Mouse (Mus musculus) thymus, adult 18-20 months (tissue): ENCODE results near the gene Hnrnpul2.
"Not testable (repeated sequence)": the region's sequence is repeated elsewhere in the genome, so short reads cannot be mapped to it uniquely, and the experiment has no call there.

Source experiments
- DNase-seq, 2 experiments: peaks; one replicate each; pipeline ENCODE4 v3.0.0; 2022; ENCODE audit warnings: mixed read lengths in 2 of 2

The Hnrnpul2 gene

DNA sequence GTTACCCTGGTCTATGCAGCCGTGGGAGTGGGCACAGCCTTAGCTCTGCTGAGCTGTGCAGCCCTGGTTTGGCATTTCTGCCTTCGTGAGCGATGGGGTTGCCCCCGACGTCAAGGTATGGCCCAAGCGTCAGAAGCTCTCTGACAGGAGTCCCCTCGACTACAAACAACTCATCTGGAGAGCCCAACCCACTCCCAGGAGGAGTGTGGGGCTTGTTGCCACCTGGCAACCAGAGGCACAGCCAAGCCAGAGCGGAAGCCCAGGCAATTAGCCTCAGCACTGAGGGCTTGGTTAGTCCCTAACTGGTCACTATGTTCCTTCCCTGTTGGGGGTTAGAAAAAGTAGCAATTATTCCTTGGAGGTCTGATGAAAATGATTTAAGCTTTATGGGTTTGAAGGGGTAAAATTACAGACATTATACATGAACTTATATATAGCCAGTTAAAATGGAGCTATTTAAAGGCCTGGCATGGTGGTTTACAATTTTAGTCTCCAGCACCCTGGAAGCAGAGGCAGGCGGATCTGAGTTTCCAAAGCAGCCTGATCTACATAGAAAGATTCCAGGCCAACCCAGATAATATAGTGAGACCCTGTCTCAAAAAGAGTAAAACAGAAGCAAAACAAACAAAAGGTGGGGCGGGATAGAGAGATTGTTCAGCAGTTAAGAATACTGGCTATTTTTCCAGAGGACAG, 32.6 kb downstream of the Hnrnpul2 start:
- no peak for DNase-seq

DNA sequence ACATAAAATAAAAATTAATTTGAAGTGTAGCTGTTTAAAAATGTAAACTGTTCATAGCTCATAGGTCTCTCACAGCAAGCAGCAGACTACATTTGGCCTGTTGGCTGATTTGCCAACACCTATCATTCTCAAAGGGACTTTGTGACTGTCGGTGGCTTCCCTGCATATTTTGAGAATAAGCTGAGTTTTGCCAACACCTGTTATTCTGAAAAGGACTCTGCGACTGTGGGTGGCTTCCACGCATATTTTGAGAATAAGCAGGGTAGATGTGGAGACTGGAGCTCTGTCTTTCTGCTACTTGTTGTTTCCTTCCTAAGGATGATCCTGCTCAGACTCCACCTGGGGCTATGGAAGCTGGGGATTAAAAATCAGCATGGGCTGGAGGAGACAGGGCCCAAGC, 33.3 kb downstream of the Hnrnpul2 start:
- DNase-seq: no peak

DNA sequence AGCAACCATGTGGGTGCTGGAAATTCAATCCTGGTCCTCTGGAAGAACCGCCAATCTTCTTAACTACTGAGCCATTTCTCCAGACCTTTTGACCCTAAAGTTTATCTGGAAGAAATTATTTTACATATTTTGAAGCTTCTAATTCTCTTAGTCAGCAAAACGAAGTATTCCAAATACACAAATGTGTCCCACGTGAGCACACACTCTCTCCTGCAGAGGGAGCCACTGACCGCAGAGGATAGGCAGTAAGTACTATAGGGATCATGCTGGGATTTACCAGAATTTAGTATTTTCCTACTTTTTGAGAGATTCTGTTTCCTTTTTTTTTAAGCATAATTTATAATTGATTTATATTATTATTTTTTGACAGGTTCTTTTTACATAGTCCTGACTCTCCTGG, 37.9 kb downstream of the Hnrnpul2 start:
- no peak for DNase-seq

DNA sequence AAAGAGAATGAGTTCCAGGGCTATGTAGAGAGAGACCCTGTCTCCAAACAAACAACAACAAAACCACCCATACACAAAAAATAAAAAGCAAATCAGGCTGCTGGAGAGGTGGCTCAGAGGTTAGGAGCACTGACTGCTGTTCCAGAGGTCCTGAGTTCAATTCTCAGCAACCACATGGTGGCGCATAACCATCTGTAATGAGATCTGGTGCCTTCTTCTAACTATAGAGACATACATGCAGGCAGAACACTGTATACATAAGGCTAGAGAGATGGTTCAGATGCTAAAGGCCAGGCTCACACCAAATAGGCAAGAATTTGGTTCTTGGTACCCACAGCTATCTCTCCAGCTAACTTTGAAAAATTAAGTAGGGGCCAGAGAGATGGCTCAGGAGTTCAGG, 39.2 kb downstream of the Hnrnpul2 start:
- DNase-seq: peak; percentile 13 to 28

DNA sequence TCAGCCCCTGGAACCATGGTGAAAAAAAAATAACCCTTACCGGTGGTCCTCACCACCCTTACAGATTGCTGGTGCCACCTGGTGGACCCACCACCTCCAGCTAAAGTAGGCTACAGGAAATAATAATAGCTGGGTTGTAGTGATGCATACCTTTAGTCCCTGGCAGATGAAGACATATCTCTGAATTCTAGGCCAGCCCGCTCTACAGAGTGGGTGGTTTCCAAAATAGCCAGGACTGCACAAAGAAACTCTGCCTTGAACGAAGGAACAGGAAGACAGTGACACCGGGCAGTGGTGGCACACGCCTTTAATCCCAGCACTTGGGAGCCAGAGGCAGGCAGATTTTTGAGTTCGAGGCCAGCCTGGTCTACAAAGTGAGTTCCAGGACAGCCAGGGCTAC, 44.5 kb downstream of the Hnrnpul2 start:
- no peak for DNase-seq

DNA sequence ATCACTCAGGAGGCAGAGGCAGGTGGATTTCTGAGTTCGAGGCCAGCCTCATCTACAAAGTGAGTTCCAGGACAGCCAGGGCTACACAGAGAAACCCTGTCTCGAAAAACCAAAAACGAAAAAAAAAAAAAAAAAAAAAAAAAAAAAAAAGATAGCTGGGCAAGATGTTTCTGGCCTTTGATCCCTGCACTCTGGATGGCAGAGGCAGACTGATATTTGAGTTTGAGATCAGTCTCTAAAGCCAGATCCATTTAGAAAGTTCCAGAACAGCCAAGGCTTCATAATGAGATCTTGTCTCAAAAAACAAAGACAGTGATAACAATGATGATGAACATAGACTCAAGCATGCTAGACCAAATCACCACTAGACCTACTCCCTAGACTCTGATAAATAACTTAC, 50.6 kb downstream of the Hnrnpul2 start:
- DNase-seq: not testable (repeated sequence)

DNA sequence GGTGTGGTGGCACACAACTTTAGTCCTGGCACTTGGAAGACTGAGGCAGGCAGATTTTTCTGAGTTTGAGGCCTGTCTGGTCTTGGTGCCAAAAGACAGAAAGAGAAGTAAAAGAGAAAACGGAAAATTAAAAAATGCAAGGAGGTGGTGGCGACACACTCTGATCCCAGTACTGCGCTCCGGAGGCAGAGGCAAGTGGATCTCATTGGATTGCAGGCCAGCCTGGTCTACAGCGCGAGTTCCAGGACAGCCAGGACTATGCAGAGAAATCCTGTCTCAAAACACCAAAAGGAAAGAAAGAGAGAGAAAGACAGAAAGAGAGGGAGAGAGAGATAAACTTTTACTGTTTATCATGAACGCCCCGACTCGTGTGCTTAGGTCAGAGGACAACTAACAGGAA, 51.0 kb downstream of the Hnrnpul2 start:
- DNase-seq: no peak

DNA sequence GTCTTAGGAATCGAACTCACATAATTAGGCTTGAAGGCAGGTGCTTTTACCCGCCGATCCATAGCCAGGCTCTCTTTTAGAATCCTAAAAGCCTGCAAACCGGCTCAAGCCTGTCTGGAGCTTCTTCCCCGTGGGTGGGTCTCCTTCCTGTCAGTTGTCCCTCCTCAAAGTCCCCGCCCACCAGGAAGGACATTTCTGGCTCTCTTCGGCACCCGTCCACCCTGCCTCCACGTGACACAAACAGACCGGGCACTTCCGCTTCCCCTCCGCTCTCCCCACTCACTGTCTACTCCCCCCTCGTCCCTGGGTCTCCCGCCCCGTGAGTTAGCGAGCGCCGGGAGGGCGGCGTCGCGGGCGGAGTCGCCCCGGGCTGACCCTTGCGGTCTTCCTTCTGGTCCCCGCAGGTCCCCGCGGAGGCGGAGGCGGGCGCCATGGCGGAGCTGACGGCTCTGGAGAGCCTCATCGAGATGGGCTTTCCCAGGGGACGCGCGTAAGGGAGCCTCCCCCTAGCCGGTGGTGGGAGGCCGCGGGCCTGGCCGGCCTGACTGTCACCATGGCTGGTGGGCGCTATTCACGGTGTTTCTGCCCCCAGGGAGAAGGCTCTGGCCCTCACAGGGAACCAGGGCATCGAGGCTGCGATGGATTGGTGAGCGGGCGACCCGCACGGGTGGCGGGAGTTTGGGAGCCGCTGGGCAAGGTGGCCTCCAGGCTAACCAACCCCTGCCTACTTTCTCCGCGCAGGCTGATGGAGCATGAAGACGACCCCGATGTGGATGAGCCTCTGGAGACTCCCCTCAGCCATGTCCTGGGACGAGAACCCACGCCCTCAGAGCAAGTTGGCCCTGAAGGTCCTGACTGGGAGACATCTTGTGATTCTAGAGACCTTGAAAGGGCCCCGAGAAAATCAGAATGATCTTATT, 51.7 kb downstream of the Hnrnpul2 start, which contains the start of gene Ubxn1:
Gene Ubxn1 (plus strand): TSS at position 230 of the 920 bp plus-strand sequence.
- DNase-seq: peak; percentile 97 to 98

DNA sequence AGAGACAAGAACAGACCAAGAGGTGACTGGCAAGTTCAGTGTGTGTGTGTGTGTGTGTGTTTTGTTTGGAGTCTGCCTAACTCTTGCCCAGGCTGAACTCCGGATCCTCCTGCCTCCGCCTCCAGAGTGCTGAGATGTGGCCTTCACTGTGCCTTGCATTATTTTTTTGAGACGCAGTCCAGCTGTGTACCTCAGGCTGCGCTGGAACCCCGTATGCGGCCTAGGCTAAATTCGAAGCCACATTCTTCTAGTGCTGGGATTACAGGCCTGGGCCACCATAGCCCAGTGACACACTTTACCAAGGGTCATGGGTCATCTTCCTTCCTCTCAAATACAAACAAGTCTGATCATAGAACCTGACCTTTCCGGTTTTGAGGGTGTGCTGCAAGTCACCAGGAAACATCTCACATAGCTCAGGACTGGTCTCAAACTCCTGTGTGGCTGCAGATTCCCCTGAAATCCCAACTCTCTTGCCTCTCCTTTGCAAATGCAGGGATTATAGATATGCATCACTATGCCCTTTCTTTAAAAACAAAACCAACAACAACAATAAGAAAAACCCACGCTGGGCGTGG, 52.5 kb downstream of the Hnrnpul2 start:
- DNase-seq: no peak

DNA sequence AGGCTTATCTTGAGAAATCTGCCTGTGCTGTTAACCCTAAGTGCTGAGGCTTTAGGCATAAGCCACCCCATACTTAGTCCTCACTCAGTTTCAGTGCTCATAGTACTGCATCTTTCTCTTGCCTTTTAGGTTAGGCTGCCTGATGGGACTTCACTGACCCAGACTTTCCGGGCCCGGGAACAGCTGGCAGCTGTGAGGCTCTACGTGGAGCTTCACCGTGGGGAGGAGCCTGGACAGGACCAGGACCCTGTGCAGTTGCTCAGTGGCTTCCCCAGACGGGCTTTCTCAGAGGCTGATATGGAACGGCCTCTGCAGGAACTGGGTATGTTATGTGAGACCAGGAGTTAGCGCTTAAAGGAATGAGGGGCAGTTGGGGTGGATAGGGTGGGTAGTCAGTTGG, 55.2 kb downstream of the Hnrnpul2 start:
- DNase-seq: no peak

DNA sequence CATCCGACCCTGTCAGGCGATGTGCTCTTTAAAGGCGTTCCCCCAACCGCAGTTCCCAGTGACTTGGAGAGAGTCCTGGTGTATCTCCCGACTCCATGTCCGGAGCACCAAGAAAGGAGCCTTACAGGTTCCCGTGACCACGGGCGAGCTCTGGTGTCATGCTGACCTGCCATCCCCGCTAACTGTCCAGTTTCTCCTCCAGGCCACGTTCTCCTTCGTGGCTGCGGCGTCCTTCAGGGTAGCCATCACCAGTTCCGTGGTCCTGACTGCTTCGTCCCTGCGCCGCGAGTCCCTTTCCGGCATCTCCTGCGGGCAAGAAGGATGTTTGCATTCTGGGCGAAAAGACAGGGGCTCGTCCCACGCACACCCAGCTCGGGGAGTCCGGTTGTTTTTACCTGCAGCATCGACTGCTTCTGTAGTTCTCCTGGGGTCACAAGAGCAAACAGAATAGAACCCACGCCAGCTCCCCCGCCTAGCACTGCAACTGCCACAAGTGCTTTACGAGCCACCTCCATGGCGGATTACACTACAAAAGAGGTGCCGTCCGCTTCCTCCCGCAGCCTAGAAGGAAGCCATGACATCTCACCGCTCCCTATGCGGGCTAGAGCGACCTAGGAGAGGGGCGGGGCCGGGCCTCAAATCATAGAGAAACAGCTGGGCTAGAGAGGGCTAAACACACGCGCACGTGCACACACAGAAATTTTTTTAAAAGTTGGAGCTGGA, 60.7 kb downstream of the Hnrnpul2 start, which contains the start of gene Uqcc3:
Gene Uqcc3 (minus strand): TSS at position 613 of the 723 bp plus-strand sequence.
- peak; percentile 84 to 89 for DNase-seq

DNA sequence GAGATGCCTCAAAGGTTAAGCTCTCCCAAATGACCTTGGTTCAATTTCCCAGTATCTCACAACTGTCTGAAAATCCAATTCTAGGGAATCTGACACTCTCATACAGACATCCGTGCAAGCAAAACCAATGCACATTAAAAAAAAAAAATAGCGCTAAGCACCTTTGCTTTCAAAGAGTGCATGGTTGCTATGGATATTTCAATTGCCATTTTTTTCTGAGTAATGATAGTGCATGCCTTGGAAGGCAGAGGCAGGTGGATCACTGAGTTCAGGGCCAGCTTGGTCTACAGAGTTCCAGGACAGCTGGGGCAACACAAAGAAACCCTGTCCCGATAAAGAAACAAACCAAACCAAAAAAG, 61.2 kb downstream of the Hnrnpul2 start:
- DNase-seq: no peak

DNA sequence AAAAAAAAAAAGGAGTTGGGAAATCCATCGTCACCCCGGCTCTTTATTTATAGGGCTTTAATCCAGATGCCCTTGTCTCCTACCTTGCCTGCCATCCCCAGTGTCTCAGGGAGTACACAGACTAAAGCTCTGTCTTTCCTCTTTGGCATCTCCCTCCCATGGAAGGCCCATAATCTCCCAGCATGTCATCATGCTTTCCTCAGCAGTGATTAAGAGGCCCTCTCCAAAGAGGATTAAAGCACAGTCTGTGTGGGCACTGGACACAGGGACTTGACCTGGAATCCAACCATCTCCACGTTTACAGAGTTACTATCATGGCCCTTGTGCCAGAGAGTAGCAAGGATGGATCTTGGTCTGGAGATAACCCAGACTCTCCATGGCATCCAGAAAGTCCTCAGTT, 63.8 kb downstream of the Hnrnpul2 start, which contains the start of the genes Lbhd1 and Gm49403:
Gene Lbhd1 (plus strand): TSS at position 117 of the 400 bp plus-strand sequence.
Gene Gm49403 (plus strand): TSS at position 315 of the 400 bp plus-strand sequence.
- DNase-seq: no peak
